Mouse (Mus musculus): Measurements from ENCODE around the gene Dnajc22. TPM values are rescaled to one million over a fixed set of nuclear protein-coding genes. Genes with fewer than 3 reads are reported as not detected.
A peak's percentile ranks its signal among the peaks of the same experiment; 100 is the strongest.

Gene Dnajc22
- polyA plus RNA-seq, 1 experiment from 2014 or later: 37.4 TPM

DNA sequence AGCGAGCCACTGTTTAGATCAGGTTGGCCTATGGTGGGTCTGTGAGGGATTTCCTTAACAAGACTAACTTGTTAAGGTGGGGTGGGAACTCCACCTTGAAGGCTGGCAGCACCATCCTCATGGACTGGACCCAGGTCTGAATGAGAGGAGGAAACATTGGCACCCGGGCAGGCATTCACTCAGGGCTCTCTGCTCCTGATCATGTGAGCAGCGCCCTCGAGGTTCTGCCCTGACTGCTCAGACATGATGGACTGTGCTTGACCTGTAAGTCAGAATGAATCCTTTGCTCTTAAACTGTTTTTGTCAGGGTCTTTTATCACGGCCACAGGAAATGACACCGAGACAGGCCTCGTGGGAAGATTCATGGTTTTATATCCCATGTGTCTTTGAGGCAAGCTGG lies 12.3 kb downstream of the Dnajc22 start:
- H3K9ac ChIP-seq: no peak overlapping the region
- 60% methylated on average over 7 of the region's 7 CpGs for WGBS
- H3K27me3 ChIP-seq (replicated peaks): no peaks in the 10 kb centered on the region
- H3K4me2 ChIP-seq (replicated peaks): no peak overlapping the region
- H3K4me3 ChIP-seq (replicated peaks): no peak overlapping the region
- H3K4me1 ChIP-seq (replicated peaks): no peaks in the 10 kb centered on the region
- no peak overlapping the region for H3K27ac ChIP-seq
- no peaks in the 10 kb centered on the region for H3K9me3 ChIP-seq
- H3K36me3 ChIP-seq: no peaks in the 10 kb centered on the region
- no peak for ATAC-seq

DNA sequence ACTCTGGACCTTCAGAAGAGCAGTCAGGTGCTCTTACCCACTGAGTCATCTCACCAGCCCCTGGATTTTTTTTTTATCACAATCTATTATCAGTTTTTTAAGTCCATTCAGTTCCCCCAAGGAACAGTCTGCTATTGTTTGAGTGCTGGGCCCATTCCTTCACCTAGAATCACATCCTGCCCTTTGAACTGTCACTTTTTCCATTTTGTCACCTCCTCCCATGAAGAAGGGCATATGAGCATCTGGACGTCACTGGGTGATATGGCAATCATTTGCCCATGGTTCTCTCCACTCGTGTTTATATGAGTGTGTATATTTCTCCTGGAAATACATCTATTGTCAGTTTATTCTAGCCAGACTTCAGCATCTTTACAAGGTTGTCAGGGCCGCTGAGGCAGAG lies 14.9 kb downstream of the Dnajc22 start:
- Histone ChIP-seq H3K4me1 (replicated peaks) (no peaks in the 10 kb centered on the region), H3K9me3 (no peaks in the 10 kb centered on the region), H3K27ac (no peak overlapping the region), H3K36me3 (no peaks in the 10 kb centered on the region), H3K4me3 (replicated peaks) (no peak overlapping the region), H3K27me3 (replicated peaks) (no peaks in the 10 kb centered on the region), H3K9ac (no peak overlapping the region), H3K4me2 (replicated peaks) (no peak overlapping the region)
- 73% methylated on average over 3 of the region's 3 CpGs for WGBS
- no peak for ATAC-seq

DNA sequence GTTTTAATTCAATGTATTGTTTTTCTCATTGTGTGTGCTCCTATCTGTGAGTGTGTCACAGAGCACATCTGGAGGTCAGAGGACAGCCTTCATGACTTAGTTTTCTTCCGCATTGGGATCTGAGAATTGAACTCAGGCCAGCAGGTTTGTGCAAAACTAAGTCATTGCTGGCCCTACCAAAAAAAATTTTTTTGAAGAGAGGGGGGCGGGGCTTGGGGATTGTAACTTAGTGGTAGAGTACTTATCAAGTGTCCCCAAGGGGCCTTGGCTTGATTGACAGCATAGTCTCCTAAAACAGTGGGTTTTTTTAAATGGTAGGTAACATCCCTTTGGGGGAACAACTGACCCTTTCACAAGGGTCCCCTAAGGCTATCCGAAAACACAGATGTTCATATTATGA lies 18.2 kb downstream of the Dnajc22 start:
- WGBS: 87% methylated on average over 3 of the region's 3 CpGs
- Histone ChIP-seq H3K27ac (no peak overlapping the region), H3K4me3 (replicated peaks) (no peak overlapping the region), H3K27me3 (replicated peaks) (no peaks in the 10 kb centered on the region), H3K4me1 (replicated peaks) (no peaks in the 10 kb centered on the region), H3K9me3 (no peaks in the 10 kb centered on the region), H3K4me2 (replicated peaks) (no peak overlapping the region), H3K36me3 (no peaks in the 10 kb centered on the region), H3K9ac (no peak overlapping the region)
- no peak for ATAC-seq

DNA sequence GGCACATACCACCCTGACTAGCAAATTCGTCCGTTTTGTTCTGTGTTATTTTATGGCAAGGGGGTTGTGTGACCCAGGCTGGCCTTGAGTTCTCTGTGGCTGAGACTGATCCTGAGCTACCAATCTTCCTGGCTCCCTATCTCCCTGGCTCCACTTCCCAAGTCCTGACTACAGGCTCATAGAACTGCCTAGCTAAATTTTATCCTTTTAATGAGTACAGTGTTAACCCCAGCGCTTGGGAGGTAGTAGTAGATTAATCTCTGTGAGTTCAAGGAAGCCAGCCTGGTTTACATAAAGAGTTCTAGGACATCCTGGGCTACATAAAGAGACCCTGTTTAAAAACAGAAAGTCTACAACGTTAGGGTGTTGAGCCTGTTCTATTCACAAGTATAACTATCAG lies 18.8 kb downstream of the Dnajc22 start:
- H3K9ac ChIP-seq: no peak overlapping the region
- WGBS: 41% methylated on average over 4 of the region's 4 CpGs
- no peaks in the 10 kb centered on the region for H3K9me3 ChIP-seq
- H3K4me3 ChIP-seq (replicated peaks): no peak overlapping the region
- no peaks in the 10 kb centered on the region for H3K36me3 ChIP-seq
- no peak for ATAC-seq
- no peaks in the 10 kb centered on the region for H3K27me3 ChIP-seq (replicated peaks)
- no peaks in the 10 kb centered on the region for H3K4me1 ChIP-seq (replicated peaks)
- H3K27ac ChIP-seq: no peak overlapping the region
- no peak overlapping the region for H3K4me2 ChIP-seq (replicated peaks)

DNA sequence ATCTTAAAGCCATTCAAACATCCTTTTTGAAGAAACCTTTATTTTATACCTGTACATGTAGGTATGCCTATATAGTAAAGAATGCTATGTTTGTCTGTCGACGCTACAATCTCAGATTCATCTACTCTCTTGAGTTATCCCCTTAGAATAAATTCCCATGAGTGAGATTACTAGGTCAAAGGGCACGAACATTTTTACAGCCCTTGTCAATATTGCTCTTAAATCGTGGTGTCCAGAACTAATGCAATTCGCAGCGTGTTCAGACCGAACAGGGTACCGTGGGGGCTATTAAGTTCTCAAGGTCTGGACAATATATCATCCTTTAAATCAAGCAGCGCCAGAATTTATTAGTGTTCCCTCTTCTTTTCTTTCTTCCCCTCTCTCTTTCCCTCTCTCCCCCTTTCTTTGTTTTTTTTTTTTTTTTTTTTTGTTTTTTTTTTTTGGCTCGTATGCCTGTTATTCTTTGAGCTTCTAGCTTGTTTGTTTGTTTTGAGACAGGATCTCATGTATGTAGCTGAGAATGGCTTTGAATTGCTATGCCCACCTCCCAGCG lies 19.9 kb downstream of the Dnajc22 start:
- H3K4me2 ChIP-seq (replicated peaks): peak overlapping the region; percentile 33
- no peaks in the 10 kb centered on the region for H3K27me3 ChIP-seq (replicated peaks)
- no peak overlapping the region for H3K27ac ChIP-seq
- 35% methylated on average over 11 of the region's 11 CpGs for WGBS
- H3K9ac ChIP-seq: no peak overlapping the region
- H3K9me3 ChIP-seq: no peaks in the 10 kb centered on the region
- H3K36me3 ChIP-seq: no peaks in the 10 kb centered on the region
- no peak for ATAC-seq
- no peak overlapping the region; the same call in 1 of the 2 replicates for H3K4me3 ChIP-seq (replicated peaks)
- H3K4me1 ChIP-seq (replicated peaks): no peaks in the 10 kb centered on the region

DNA sequence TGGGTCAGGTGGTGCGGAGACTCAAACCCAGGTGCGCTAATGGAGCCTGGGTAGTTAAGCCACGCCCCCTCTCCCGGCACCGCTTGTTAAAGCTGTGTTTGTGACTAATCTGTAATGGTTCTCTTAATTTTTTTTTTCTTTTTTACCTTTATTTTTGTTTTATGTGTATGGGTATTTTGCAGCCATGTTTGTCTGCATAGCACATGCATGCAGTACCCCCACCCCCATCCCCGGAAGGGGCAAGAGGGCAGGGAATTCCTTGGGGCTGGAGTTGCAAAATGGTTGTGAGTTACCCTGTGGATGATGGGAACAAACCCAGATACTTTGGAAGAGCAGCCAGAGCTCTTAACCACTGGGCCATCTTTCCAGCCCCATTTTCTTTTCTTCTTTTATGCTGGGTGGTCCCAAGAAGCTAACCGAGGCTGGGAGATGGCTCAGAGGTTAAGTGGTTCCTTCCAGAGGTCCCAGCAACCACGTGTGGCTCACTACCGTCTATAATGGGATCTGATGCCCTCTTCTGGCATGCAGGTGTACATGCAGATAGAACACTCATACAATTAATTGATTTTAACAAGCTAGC lies 20.5 kb downstream of the Dnajc22 start:
- peak; percentile 57 for ATAC-seq
- no peaks in the 10 kb centered on the region for H3K9me3 ChIP-seq
- WGBS: 11% methylated on average over 9 of the region's 9 CpGs
- no peak overlapping the region for H3K27ac ChIP-seq
- H3K4me2 ChIP-seq (replicated peaks): peak overlapping the region; percentile 33
- no peaks in the 10 kb centered on the region for H3K36me3 ChIP-seq
- no peaks in the 10 kb centered on the region for H3K4me1 ChIP-seq (replicated peaks)
- no peaks in the 10 kb centered on the region for H3K27me3 ChIP-seq (replicated peaks)
- no peak overlapping the region for H3K9ac ChIP-seq
- H3K4me3 ChIP-seq (replicated peaks): no peak overlapping the region; the same call in 1 of the 2 replicates

DNA sequence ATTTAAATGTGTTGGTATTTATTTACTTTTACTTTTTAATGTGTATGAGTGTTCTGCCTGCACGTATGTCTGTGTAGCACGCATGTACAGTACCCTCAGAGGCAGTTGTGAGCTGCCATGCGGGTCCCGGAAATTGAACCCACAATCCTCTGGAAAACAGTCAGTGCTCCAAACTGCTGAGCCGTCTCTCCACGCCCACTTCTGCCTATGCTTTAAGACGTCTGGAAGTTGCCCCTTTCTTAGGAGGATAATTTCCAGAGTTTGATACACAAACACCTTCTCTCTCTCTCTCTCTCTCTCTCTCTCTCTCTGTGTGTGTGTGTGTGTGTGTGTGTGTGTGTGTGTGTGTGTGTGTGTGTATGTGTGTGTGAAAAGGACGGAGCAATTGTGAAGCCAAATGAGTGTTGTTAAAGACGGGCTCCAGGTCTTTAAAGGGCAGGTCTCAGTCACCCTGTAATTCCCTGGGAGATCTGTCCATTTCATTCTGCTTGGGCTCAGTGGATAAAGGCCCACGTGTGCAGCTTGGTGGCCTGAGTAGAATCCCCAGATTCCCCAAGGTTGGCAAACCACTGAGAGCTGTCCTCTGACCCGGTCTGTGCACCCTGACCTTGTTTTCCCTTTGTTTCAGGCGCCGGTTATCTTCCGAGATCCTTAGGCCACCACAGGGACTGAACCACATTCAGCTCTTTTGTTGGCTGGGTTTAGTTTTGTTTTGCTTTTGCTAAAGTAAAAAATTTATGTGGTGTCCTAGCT lies 21.5 kb downstream of the Dnajc22 start:
- Histone ChIP-seq H3K36me3 (no peaks in the 10 kb centered on the region), H3K9ac (no peak overlapping the region), H3K27me3 (replicated peaks) (no peaks in the 10 kb centered on the region), H3K4me2 (replicated peaks) (no peak overlapping the region), H3K4me1 (replicated peaks) (no peaks in the 10 kb centered on the region), H3K27ac (peak overlapping the region; percentile 46; the same call in 1 of the 2 replicates), H3K4me3 (replicated peaks) (no peak overlapping the region), H3K9me3 (no peaks in the 10 kb centered on the region)
- ATAC-seq: peak; percentile 41; the same call in 1 of the 2 replicates
- 46% methylated on average over 14 of the region's 14 CpGs for WGBS

DNA sequence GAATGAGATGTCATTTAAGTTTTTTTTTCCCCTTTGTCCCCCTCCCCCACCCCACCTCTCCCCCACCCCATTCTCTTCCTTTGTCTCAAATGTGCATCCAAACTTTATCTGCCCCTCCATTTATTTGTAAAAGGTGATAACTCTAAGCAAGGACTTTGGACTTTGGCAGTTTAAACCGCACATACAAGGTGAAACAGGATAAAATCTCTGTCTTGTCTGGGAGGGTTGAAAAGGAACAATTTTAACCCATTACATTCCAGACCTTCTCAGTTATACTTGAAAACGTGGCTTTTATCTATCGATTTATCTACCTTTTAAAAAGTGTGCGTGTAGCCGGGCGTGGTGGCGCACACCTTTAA lies 22.1 kb downstream of the Dnajc22 start:
- H3K36me3 ChIP-seq: no peaks in the 10 kb centered on the region
- H3K27ac ChIP-seq: peak overlapping the region; percentile 46; the same call in 1 of the 2 replicates
- WGBS: 74% methylated on average over 7 of the region's 7 CpGs

DNA sequence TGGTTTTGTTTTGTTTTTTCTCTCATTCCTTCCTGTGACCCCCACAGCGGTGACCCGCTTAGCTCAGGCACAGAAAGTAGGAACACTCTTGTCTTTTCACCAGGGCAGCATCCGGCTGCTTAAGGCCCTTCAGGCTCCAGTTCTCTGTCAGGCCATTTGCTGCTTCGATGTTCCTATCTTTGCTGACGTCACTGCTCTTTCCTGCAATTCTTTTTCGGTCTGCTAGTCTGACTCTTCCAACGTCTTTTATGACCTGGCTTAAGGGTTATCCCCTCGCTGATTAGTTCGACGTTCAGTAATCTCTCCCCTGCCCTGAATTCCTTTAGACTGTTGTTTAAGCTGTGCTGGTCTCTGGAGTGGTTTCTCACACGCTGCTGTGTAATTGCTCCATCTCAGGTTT lies 23.6 kb downstream of the Dnajc22 start:
- Histone ChIP-seq H3K9ac (no peak overlapping the region), H3K36me3 (no peaks in the 10 kb centered on the region), H3K4me1 (replicated peaks) (no peaks in the 10 kb centered on the region), H3K9me3 (no peaks in the 10 kb centered on the region), H3K27ac (no peak overlapping the region), H3K4me2 (replicated peaks) (no peak overlapping the region), H3K4me3 (replicated peaks) (no peak overlapping the region), H3K27me3 (replicated peaks) (no peaks in the 10 kb centered on the region)
- ATAC-seq: peak; percentile 37; the same call in 1 of the 2 replicates
- WGBS: 29% methylated on average over 11 of the region's 11 CpGs

More for the DNA sequence above, 22.1 kb downstream of the Dnajc22 start:
- Histone ChIP-seq H3K9me3 (no peaks in the 10 kb centered on the region), H3K4me2 (replicated peaks) (no peak overlapping the region), H3K27me3 (replicated peaks) (no peaks in the 10 kb centered on the region), H3K4me1 (replicated peaks) (no peaks in the 10 kb centered on the region), H3K9ac (no peak overlapping the region), H3K4me3 (replicated peaks) (no peak overlapping the region)
- ATAC-seq: no peak

DNA sequence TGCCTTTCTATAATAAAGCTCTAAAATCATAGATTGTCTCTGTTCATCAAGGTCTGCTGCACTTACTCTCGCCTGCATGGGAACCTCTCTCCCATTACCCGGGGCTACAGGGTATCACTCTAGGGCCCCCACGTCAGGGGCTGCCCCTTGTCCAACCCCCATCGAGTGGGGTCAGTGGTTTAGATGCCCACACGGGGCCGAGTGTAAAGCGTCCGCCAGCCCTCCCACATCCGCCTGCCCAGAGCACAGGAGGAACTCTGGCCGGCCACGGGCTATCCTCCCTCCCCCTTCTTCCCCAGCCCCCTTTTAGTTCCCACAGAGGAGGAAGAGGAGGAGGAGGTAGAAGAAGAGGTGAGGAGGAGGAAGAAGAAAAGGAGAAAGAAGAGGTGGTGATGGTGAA lies 27.8 kb downstream of the Dnajc22 start:
- H3K9ac ChIP-seq: no peak overlapping the region
- H3K4me1 ChIP-seq (replicated peaks): no peaks in the 10 kb centered on the region
- no peak overlapping the region for H3K4me2 ChIP-seq (replicated peaks)
- H3K27me3 ChIP-seq (replicated peaks): no peaks in the 10 kb centered on the region
- no peaks in the 10 kb centered on the region for H3K36me3 ChIP-seq
- H3K4me3 ChIP-seq (replicated peaks): no peak overlapping the region
- 11% methylated on average over 11 of the region's 11 CpGs for WGBS
- no peaks in the 10 kb centered on the region for H3K9me3 ChIP-seq
- ATAC-seq: no peak
- H3K27ac ChIP-seq: no peak overlapping the region

DNA sequence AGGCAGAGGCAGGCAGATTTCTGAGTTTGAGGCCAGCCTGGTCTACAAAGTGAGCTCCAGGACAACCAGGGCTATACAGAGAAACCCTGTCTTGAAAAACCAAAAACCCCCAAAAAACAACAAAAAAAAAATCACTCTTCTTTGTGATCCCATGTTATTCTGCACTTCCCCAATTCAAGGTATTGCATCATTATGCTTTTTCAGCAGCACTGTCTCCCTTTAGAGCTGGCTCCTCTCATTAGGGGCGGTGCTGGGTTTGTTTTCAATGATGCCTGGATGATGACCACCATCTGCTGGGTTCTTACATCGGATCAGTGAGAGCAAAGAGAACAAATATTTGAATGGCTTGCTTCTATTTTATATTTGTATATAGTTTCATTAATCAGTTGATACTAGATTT lies 29.7 kb downstream of the Dnajc22 start:
- H3K4me3 ChIP-seq (replicated peaks): no peak overlapping the region
- H3K9me3 ChIP-seq: no peaks in the 10 kb centered on the region
- no peak overlapping the region for H3K27ac ChIP-seq
- no peaks in the 10 kb centered on the region for H3K36me3 ChIP-seq
- H3K9ac ChIP-seq: no peak overlapping the region
- H3K27me3 ChIP-seq (replicated peaks): no peaks in the 10 kb centered on the region
- no peaks in the 10 kb centered on the region for H3K4me1 ChIP-seq (replicated peaks)
- WGBS: 47% methylated on average over 2 of the region's 2 CpGs
- no peak overlapping the region for H3K4me2 ChIP-seq (replicated peaks)
- no peak for ATAC-seq

DNA sequence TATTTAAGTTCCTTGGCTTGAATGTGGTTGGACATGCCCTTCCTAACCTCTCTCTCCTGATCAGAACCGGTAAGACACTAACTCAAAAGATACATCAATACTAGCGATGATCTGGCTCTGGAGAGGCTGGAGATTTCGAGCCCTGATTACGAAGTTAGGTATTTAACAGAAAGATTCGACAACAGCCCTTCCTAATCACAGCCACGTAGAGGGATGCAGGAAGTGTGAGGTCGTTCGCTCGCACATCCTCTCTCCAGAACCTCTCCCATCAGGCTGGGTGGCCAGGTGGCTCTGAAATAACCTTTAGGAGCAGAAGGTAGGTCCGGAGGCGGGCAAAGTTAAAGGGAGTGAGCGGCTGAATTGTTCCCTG lies 32.7 kb downstream of the Dnajc22 start, which contains the start of gene Spats2:
TSS of gene Spats2 (plus strand) at position 206 of the 370 bp plus-strand sequence.
- H3K4me1 ChIP-seq (replicated peaks): peaks cover 18% of the 10 kb centered on the region
- H3K36me3 ChIP-seq: no peaks in the 10 kb centered on the region
- H3K4me2 ChIP-seq (replicated peaks): peak within 1 kb of the TSS; percentile 80
- H3K4me3 ChIP-seq (replicated peaks): peak within 1 kb of the TSS; percentile 71
- H3K9me3 ChIP-seq: no peaks in the 10 kb centered on the region
- under 1% methylated on average over 12 of the region's 12 CpGs for WGBS
- ATAC-seq: no peak
- H3K9ac ChIP-seq: peak within 1 kb of the TSS; percentile 89
- H3K27ac ChIP-seq: peak within 1 kb of the TSS; percentile 95
- H3K27me3 ChIP-seq (replicated peaks): no peaks in the 10 kb centered on the region
